Mouse (Mus musculus): ENCODE measurements at regions not wholly inside any gene's neighbourhood (a gene's known extent, or its start where the extent isn't known, plus 50 kb on each side); places are given as distances from the start of the nearest gene placed in this dataset.

- Histone ChIP-seq H3K9me3 (ENCODE audit: control insufficient read depth, low read length) (no peaks in the 10 kb centered on the region), H3K27me3 (ENCODE audit: control insufficient read depth, insufficient read depth, low read length) (no peaks in the 10 kb centered on the region), H3K4me3 (replicated peaks; ENCODE audit: low read depth, low read length) (no peak overlapping the region), H3K9ac (replicated peaks; ENCODE audit: low read length) (no peak overlapping the region), H3K27ac (replicated peaks; ENCODE audit: low read depth, low read length) (no peak overlapping the region), H3K36me3 (ENCODE audit: control insufficient read depth, insufficient read depth, low read length) (no peaks in the 10 kb centered on the region), H3K4me2 (ENCODE audit: low read length) (no peak overlapping the region), H3K4me1 (ENCODE audit: control insufficient read depth, insufficient read depth, low read length) (no peaks in the 10 kb centered on the region)
- WGBS: 94% methylated on average over 3 of the region's 3 CpGs
- DNase-seq (no peak), ATAC-seq (ENCODE audit: low FRiP score, low TSS enrichment) (no peak)
These were observed 127.4 kb downstream of the Adamts15 start for GRCm38 (mm10) chr9:30794701-30795407.

- H3K27ac ChIP-seq (replicated peaks; ENCODE audit: low read depth, low read length): no peak overlapping the region
- H3K9me3 ChIP-seq (ENCODE audit: control insufficient read depth, low read length): no peaks in the 10 kb centered on the region
- DNase-seq (no peak), ATAC-seq (ENCODE audit: low FRiP score, low TSS enrichment) (no peak)
- no peaks in the 10 kb centered on the region for H3K27me3 ChIP-seq (ENCODE audit: control insufficient read depth, insufficient read depth, low read length)
- WGBS: 91% methylated on average over 2 of the region's 2 CpGs
- no peaks in the 10 kb centered on the region for H3K36me3 ChIP-seq (ENCODE audit: control insufficient read depth, insufficient read depth, low read length)
- H3K4me1 ChIP-seq (ENCODE audit: control insufficient read depth, insufficient read depth, low read length): no peaks in the 10 kb centered on the region
- H3K4me2 ChIP-seq (ENCODE audit: low read length): no peak overlapping the region
- no peak overlapping the region for H3K4me3 ChIP-seq (replicated peaks; ENCODE audit: low read depth, low read length)
- H3K9ac ChIP-seq (replicated peaks; ENCODE audit: low read length): no peak overlapping the region
These were observed 141.0 kb downstream of the Adamts15 start for GRCm38 (mm10) chr9:30781221-30781620.

- no peak for DNase-seq
- WGBS: 86% methylated on average over 2 of the region's 2 CpGs
- no peak for ATAC-seq (ENCODE audit: low FRiP score, low TSS enrichment)
These were observed 144.4 kb downstream of the Adamts15 start for GRCm38 (mm10) chr9:30777816-30778215.

GRCm38 (mm10) chr9:30775161-30775560, 147.1 kb downstream of the Adamts15 start:
- no peaks in the 10 kb centered on the region for H3K4me1 ChIP-seq (ENCODE audit: control insufficient read depth, insufficient read depth, low read length)
- H3K9ac ChIP-seq (replicated peaks; ENCODE audit: low read length): no peak overlapping the region
- DNase-seq (no peak), ATAC-seq (ENCODE audit: low FRiP score, low TSS enrichment) (no peak)
- H3K9me3 ChIP-seq (ENCODE audit: control insufficient read depth, low read length): no peaks in the 10 kb centered on the region
- WGBS: 56% methylated on average over 6 of the region's 6 CpGs
- no peak overlapping the region for H3K27ac ChIP-seq (replicated peaks; ENCODE audit: low read depth, low read length)
- no peak overlapping the region for H3K4me2 ChIP-seq (ENCODE audit: low read length)
- H3K4me3 ChIP-seq (replicated peaks; ENCODE audit: low read depth, low read length): no peak overlapping the region
- H3K36me3 ChIP-seq (ENCODE audit: control insufficient read depth, insufficient read depth, low read length): no peaks in the 10 kb centered on the region
- no peaks in the 10 kb centered on the region for H3K27me3 ChIP-seq (ENCODE audit: control insufficient read depth, insufficient read depth, low read length)

More at GRCm38 (mm10) chr9:30777816-30778215, 144.4 kb downstream of the Adamts15 start:
- Histone ChIP-seq H3K4me1 (ENCODE audit: control insufficient read depth, insufficient read depth, low read length) (no peaks in the 10 kb centered on the region), H3K4me3 (replicated peaks; ENCODE audit: low read depth, low read length) (no peak overlapping the region), H3K9me3 (ENCODE audit: control insufficient read depth, low read length) (no peaks in the 10 kb centered on the region), H3K36me3 (ENCODE audit: control insufficient read depth, insufficient read depth, low read length) (no peaks in the 10 kb centered on the region), H3K9ac (replicated peaks; ENCODE audit: low read length) (no peak overlapping the region), H3K27me3 (ENCODE audit: control insufficient read depth, insufficient read depth, low read length) (no peaks in the 10 kb centered on the region), H3K4me2 (ENCODE audit: low read length) (no peak overlapping the region), H3K27ac (replicated peaks; ENCODE audit: low read depth, low read length) (no peak overlapping the region)

- ATAC-seq (ENCODE audit: low FRiP score, low TSS enrichment) (no peak), DNase-seq (no peak)
- WGBS: 63% methylated on average over 3 of the region's 3 CpGs
- Histone ChIP-seq H3K36me3 (ENCODE audit: control insufficient read depth, insufficient read depth, low read length) (no peaks in the 10 kb centered on the region), H3K4me3 (replicated peaks; ENCODE audit: low read depth, low read length) (no peak overlapping the region), H3K9me3 (ENCODE audit: control insufficient read depth, low read length) (no peaks in the 10 kb centered on the region), H3K27ac (replicated peaks; ENCODE audit: low read depth, low read length) (no peak overlapping the region), H3K4me1 (ENCODE audit: control insufficient read depth, insufficient read depth, low read length) (no peaks in the 10 kb centered on the region), H3K27me3 (ENCODE audit: control insufficient read depth, insufficient read depth, low read length) (no peaks in the 10 kb centered on the region), H3K9ac (replicated peaks; ENCODE audit: low read length) (no peak overlapping the region), H3K4me2 (ENCODE audit: low read length) (no peak overlapping the region)
These were observed 149.8 kb downstream of the Adamts15 start for GRCm38 (mm10) chr9:30772456-30772855.

DNA sequence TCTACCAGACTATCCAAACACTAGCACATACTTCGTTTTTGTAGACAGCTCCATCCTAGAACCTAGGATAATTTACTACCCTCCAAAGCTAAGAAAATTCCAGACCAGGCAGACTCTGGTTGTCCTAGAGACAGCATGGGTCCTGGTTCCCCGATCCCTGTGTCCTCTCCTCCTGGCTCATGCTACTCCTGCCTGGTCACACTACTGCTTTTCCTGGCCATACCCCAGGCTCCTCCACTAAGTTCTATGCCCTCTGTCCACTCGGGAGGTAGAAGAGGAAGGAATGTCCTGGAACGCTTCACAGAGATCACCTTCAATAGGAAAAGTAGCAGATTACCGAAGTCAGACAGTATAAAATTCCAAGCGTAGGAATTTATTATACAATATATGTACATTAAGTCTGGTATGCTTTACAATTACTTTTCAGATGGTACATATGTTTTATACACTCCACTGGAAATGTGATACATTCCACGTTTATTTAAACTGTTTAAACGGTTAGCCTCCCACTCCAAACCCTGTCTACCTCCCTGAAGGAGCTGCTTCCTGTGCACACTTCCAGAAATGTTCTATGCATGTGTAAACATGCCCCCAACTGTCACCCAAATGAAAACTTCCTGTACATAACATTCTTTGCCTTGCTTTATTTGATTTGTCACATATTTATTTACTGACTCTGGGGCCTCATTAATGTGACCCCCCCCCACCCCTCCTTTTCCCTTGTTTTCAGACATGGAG, 151.6 kb downstream of the Adamts15 start:
- H3K27me3 ChIP-seq (ENCODE audit: control insufficient read depth, insufficient read depth, low read length): no peaks in the 10 kb centered on the region
- H3K4me2 ChIP-seq (ENCODE audit: low read length): no peak overlapping the region
- WGBS: 84% methylated on average over 8 of the region's 8 CpGs
- H3K9ac ChIP-seq (replicated peaks; ENCODE audit: low read length): no peak overlapping the region
- DNase-seq (no peak), ATAC-seq (ENCODE audit: low FRiP score, low TSS enrichment) (no peak)
- no peak overlapping the region for H3K4me3 ChIP-seq (replicated peaks; ENCODE audit: low read depth, low read length)
- H3K27ac ChIP-seq (replicated peaks; ENCODE audit: low read depth, low read length): no peak overlapping the region
- no peaks in the 10 kb centered on the region for H3K36me3 ChIP-seq (ENCODE audit: control insufficient read depth, insufficient read depth, low read length)
- H3K4me1 ChIP-seq (ENCODE audit: control insufficient read depth, insufficient read depth, low read length): no peaks in the 10 kb centered on the region
- H3K9me3 ChIP-seq (ENCODE audit: control insufficient read depth, low read length): no peaks in the 10 kb centered on the region

DNA sequence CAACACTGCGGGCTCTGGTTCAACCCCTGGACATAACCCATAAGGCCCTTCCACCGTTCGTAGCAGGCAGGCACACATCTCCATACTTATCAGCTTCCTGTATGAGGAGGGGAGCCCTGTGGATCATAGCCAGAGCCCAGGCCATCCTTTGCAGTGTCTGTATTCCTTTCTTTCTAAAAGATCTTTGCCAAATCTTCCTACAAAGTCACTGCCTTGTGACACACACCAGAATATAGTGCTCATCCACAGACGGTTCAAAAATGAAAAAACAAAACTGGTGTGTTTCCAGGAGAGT, 152.9 kb downstream of the Adamts15 start:
- no peak for DNase-seq
- 85% methylated on average over 4 of the region's 4 CpGs for WGBS
- no peak overlapping the region for H3K9ac ChIP-seq (replicated peaks; ENCODE audit: low read length)
- ATAC-seq (ENCODE audit: low FRiP score, low TSS enrichment): no peak
- no peaks in the 10 kb centered on the region for H3K36me3 ChIP-seq (ENCODE audit: control insufficient read depth, insufficient read depth, low read length)
- H3K4me2 ChIP-seq (ENCODE audit: low read length): no peak overlapping the region
- no peaks in the 10 kb centered on the region for H3K4me1 ChIP-seq (ENCODE audit: control insufficient read depth, insufficient read depth, low read length)
- H3K9me3 ChIP-seq (ENCODE audit: control insufficient read depth, low read length): no peaks in the 10 kb centered on the region
- H3K27ac ChIP-seq (replicated peaks; ENCODE audit: low read depth, low read length): no peak overlapping the region
- H3K27me3 ChIP-seq (ENCODE audit: control insufficient read depth, insufficient read depth, low read length): no peaks in the 10 kb centered on the region
- no peak overlapping the region for H3K4me3 ChIP-seq (replicated peaks; ENCODE audit: low read depth, low read length)

GRCm38 (mm10) chr9:30768665-30769434, 153.4 kb downstream of the Adamts15 start:
- ATAC-seq (ENCODE audit: low FRiP score, low TSS enrichment) (no peak), DNase-seq (no peak)
- no peaks in the 10 kb centered on the region for H3K36me3 ChIP-seq (ENCODE audit: control insufficient read depth, insufficient read depth, low read length)
- H3K4me1 ChIP-seq (ENCODE audit: control insufficient read depth, insufficient read depth, low read length): no peaks in the 10 kb centered on the region
- H3K27ac ChIP-seq (replicated peaks; ENCODE audit: low read depth, low read length): no peak overlapping the region
- H3K27me3 ChIP-seq (ENCODE audit: control insufficient read depth, insufficient read depth, low read length): no peaks in the 10 kb centered on the region
- H3K4me2 ChIP-seq (ENCODE audit: low read length): no peak overlapping the region
- no peaks in the 10 kb centered on the region for H3K9me3 ChIP-seq (ENCODE audit: control insufficient read depth, low read length)
- 88% methylated on average over 7 of the region's 7 CpGs for WGBS
- no peak overlapping the region for H3K4me3 ChIP-seq (replicated peaks; ENCODE audit: low read depth, low read length)
- no peak overlapping the region for H3K9ac ChIP-seq (replicated peaks; ENCODE audit: low read length)

All from midbrain, embryonic 14.5 days (tissue).